Mouse (Mus musculus) midbrain, postnatal 0 days (tissue): ENCODE data around the gene Fam151a. TPM values are rescaled to one million over a fixed set of nuclear protein-coding genes. Genes with fewer than 3 reads are reported as not detected.

Experiments
- ATAC-seq: fragments of 200-750 bp; cut with Nextera tagmentation; 2 replicates; pipeline ENCODE4 v1.8.0; 2017; ENCODE audit warnings: moderate number of reproducible peaks, mild to moderate bottlenecking, moderate TSS enrichment, moderate library complexity; ENCODE audit not compliant: low FRiP score
- DNase-seq: peaks from one replicate; pipeline ENCODE4 v3.0.0-alpha.2; 2015; ENCODE audit warnings: low spot score
- H3K27ac ChIP-seq: fragments of 300-500 bp; sonication (generic); 2 replicates; pipeline ENCODE4 v1.5.1; 2014; ENCODE audit warnings: low read depth, mild to moderate bottlenecking, low read length, mixed read lengths
- H3K27me3 ChIP-seq: fragments of 300-500 bp; sonication (generic); 2 replicates; pipeline ENCODE4 v1.6.1; 2014; ENCODE audit warnings: low read length, control low read depth, mixed read lengths; ENCODE audit not compliant: insufficient read depth
- H3K36me3 ChIP-seq: fragments of 300-500 bp; sonication (generic); 2 replicates; pipeline ENCODE4 v1.6.1; 2014; ENCODE audit warnings: low read length, control low read depth, mixed read lengths; ENCODE audit not compliant: insufficient read depth
- H3K4me1 ChIP-seq: fragments of 300-500 bp; sonication (generic); 2 replicates; pipeline ENCODE4 v1.6.1; 2014; ENCODE audit warnings: mild to moderate bottlenecking, control low read depth, antibody characterized with exemption, low read length, mixed read lengths; ENCODE audit not compliant: insufficient read depth
- H3K4me2 ChIP-seq: fragments of 300-500 bp; sonication (generic); 2 replicates; pipeline ENCODE4 v1.6.1; 2014; ENCODE audit warnings: low read depth, mild to moderate bottlenecking, low read length, mixed read lengths; ENCODE audit not compliant: poor library complexity, severe bottlenecking
- H3K4me3 ChIP-seq: fragments of 300-500 bp; sonication (generic); 2 replicates; pipeline ENCODE4 v1.5.1; 2014; ENCODE audit warnings: low read depth, mild to moderate bottlenecking, low read length, moderate library complexity
- H3K9ac ChIP-seq: fragments of 300-500 bp; sonication (generic); replicated peaks from 2 replicates; pipeline ENCODE4 v1.6.1; 2014; ENCODE audit warnings: mild to moderate bottlenecking, low read length, moderate library complexity, mixed read lengths; ENCODE audit not compliant: poor library complexity, severe bottlenecking
- H3K9me3 ChIP-seq: fragments of 300-500 bp; sonication (generic); 2 replicates; pipeline ENCODE4 v1.6.1; 2016; ENCODE audit warnings: low read length, control low read depth
- CTCF ChIP-seq: IDR thresholded peaks from 2 replicates; pipeline ENCODE4 v1.5.1; 2016; ENCODE audit warnings: antibody characterized with exemption, mild to moderate bottlenecking
- WGBS: fragments of 180-500 bp; shearing (Covaris S2); extraction: QIAGEN DNeasy Blood & Tissue Kit; methylation state at CpG from one replicate; pipeline ENCODE4 v1.1.7; 2014; 5-methylcytosine and 5-hydroxymethylcytosine counted together
- polyA plus RNA-seq: library from polyadenylated mRNA; unstranded; fragments of >200 nt; fragmentation: Nextera tagmentation; extraction: Ambion mirVana; gene quantifications from 2 replicates; pipeline ENCODE4 v1.2.1, GENCODE M21; 2015
- total RNA-seq: library from RNA; depleted of rRNA; stranded (reverse); fragments of >200 nt; gene quantifications from 2 replicates; pipeline ENCODE4 v1.2.3, GENCODE M21; 2014; rRNA removed

Fam151a gene
- total and polyA plus RNA-seq, 2 experiments from 2014 or later = not detected

GRCm38 (mm10) chr4:106794247-106794646, 60.6 kb downstream of the Fam151a start:
- Histone ChIP-seq H3K9me3 (no peaks in the 10 kb centered on the region), H3K9ac (no peak overlapping the region), H3K4me2 (no peak overlapping the region), H3K4me3 (no peak overlapping the region), H3K36me3 (no peaks in the 10 kb centered on the region), H3K27me3 (no peaks in the 10 kb centered on the region), H3K4me1 (no peaks in the 10 kb centered on the region), H3K27ac (no peak overlapping the region)
- DNase-seq (no peak), ATAC-seq (no peak)
- WGBS = 94% methylated on average over 7 of the region's 7 CpGs
- no peak for TF ChIP-seq CTCF

GRCm38 (mm10) chr4:106795289-106795688, 61.6 kb downstream of the Fam151a start:
- Histone ChIP-seq H3K9ac (no peak overlapping the region), H3K4me3 (no peak overlapping the region), H3K27ac (no peak overlapping the region), H3K4me1 (no peaks in the 10 kb centered on the region; the same call in 1 of the 2 replicates), H3K4me2 (no peak overlapping the region), H3K9me3 (no peaks in the 10 kb centered on the region), H3K36me3 (no peaks in the 10 kb centered on the region), H3K27me3 (no peaks in the 10 kb centered on the region)
- ATAC-seq (no peak), DNase-seq (no peak)
- WGBS = 96% methylated on average over 2 of the region's 2 CpGs
- TF ChIP-seq CTCF = no peak

Other genes starting within 250 kb of the Fam151a start
- 0.09 TPM in 1 of 2 replicates, not detected in the other for gene Bsnd, start 241.6 kb upstream of the Fam151a start, total RNA-seq
- not detected in 2 replicates for gene Bsnd, start 241.6 kb upstream of the Fam151a start, polyA plus RNA-seq
- gene Dhcr24, start 172.9 kb upstream of the Fam151a start, total RNA-seq = 107 and 139 TPM in 2 replicates
- 8.0 and 8.1 TPM in 2 replicates for gene Dhcr24, start 172.9 kb upstream of the Fam151a start, polyA plus RNA-seq
- gene Lexm, start 116.6 kb upstream of the Fam151a start, total RNA-seq = not detected in 2 replicates
- gene Lexm, start 116.6 kb upstream of the Fam151a start, polyA plus RNA-seq = not detected in 2 replicates
- 4.1 and 4.6 TPM in 2 replicates for gene Ttc22, start 111.5 kb upstream of the Fam151a start, total RNA-seq
- 4.1 and 4.7 TPM in 2 replicates for gene Ttc22, start 111.5 kb upstream of the Fam151a start, polyA plus RNA-seq
- 5.9 and 10.3 TPM in 2 replicates for gene Pars2, start 82.8 kb upstream of the Fam151a start, total RNA-seq
- 7.0 and 7.4 TPM in 2 replicates for gene Pars2, start 82.8 kb upstream of the Fam151a start, polyA plus RNA-seq
- gene Ttc4, start 54.9 kb upstream of the Fam151a start, total RNA-seq = 121 and 127 TPM in 2 replicates
- gene Ttc4, start 54.9 kb upstream of the Fam151a start, polyA plus RNA-seq = 93.2 and 111 TPM in 2 replicates
- gene Mroh7, start 3.0 kb upstream of the Fam151a start, total RNA-seq = 1.1 and 1.3 TPM in 2 replicates
- gene Mroh7, start 3.0 kb upstream of the Fam151a start, polyA plus RNA-seq = 0.59 and 0.64 TPM in 2 replicates
- gene Acot11, start 71.1 kb downstream of the Fam151a start, total RNA-seq = 4.0 and 7.0 TPM in 2 replicates
- gene Acot11, start 71.1 kb downstream of the Fam151a start, polyA plus RNA-seq = 1.8 and 2.1 TPM in 2 replicates
- gene Ssbp3, start 176.8 kb downstream of the Fam151a start, total RNA-seq = 172 and 176 TPM in 2 replicates
- 110 and 126 TPM in 2 replicates for gene Ssbp3, start 176.8 kb downstream of the Fam151a start, polyA plus RNA-seq